Mouse (Mus musculus): Measurements from ENCODE around the gene Rarg.

Gene Rarg

DNA sequence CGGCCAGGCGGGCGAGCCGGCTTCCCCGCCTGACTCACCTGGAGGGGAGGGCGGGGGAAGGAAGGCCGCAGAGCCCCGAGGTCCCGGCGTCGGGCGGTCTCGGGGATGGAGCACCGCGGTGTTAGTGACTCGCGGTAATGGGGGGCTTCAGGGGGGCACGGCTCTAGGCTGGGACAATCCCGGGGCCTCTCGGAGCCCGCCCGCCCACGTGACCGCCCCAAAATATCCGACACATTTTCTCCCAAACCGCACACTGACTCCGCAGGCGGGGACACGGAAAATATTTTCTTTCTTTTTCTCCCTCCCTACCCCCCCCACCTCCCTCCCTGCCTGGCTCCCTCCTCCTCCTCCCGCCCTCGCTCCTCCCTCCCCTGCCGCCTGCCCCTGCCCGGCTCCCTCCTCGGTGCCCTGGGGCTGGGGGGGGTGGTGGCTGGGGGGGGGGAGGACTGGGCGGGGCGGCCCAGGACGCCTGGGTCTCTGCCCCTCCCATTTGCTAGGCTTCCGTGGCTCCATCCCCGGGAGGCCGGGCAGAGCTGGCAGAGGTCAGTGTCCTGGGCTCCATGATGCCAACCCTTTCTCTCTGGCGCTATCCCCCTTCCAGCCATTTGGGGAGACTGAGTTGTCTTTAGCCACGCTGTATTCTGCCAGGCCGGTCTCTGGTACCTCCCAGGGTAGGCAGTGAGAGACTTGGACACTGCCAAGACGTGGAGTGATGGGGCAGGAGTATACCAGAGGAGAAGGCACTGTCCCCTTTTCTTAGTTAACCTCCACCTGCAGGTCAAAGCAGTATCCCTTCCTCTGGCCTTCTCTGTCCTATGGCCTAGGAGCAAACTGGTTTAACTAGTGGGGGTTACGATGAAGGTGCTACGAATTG is at the start of gene Rarg:
Rarg (minus strand) TSS at position 316 of the 874 bp plus-strand sequence.
- in situ Hi-C loops (cut with MboI; ENCODE audit: low pct_unique_long_range_greater_than_20kb in 1 of 2, low sequenced_read_pairs in 2 of 2, unreplicated experiment in 1 of 2) = no loop called here

DNA sequence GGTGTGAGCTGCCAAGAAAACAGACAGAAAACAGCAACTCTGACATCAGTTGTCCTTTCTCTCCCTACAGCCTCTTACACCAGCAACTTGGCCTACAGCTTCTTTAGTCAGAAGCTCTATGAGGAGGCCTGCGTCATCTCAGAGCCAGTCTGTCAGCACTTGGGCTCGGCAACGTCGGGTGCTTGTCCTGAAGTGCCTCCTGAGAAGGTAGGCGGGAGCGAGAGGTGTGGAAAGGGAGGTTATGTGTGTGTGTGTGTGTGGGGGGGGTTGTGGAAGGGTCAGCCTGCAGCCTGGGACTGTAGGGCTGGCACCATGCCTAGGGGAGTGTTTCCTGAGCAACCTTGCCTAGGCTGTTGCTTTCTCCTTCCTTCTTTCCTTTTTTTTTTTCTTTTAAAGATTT is 45.2 kb upstream of the Rarg start:
- in situ Hi-C loops (cut with MboI; ENCODE audit: low pct_unique_long_range_greater_than_20kb in 1 of 2, low sequenced_read_pairs in 2 of 2, unreplicated experiment in 1 of 2) = no loop called here

DNA sequence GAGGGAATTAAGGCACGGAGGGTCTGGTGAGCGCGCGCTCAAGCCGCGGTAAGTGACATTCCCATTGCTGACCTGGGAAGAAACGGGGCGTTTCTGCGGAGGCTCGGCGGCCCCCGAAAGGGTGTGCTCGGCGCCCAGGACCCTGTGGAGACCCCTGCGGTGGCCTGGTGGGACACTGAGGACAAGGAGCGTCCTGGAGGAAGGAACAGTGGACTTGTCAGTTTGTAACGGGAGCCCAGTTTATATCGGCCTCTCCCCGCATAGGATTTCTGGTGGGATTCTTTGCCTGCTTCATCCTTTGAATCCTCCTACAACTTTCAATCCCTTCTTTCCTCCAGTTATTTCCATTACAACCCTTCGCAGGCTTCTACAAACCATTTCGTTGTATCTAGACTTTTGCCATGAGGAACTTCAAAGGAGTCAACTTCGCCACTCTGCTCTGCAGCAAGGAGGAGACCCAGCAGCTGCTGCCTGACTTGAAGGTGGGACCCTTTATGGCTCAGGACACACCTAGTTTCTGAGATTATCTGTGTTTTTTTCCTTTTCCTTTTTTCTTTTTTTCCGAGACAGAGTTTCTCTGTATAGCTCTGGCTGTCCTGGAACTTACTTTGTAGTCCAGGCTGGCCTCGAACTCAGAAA is 39.2 kb upstream of the Rarg start:
- in situ Hi-C loops (cut with MboI; ENCODE audit: low pct_unique_long_range_greater_than_20kb in 1 of 2, low sequenced_read_pairs in 2 of 2, unreplicated experiment in 1 of 2) = no loop called here

DNA sequence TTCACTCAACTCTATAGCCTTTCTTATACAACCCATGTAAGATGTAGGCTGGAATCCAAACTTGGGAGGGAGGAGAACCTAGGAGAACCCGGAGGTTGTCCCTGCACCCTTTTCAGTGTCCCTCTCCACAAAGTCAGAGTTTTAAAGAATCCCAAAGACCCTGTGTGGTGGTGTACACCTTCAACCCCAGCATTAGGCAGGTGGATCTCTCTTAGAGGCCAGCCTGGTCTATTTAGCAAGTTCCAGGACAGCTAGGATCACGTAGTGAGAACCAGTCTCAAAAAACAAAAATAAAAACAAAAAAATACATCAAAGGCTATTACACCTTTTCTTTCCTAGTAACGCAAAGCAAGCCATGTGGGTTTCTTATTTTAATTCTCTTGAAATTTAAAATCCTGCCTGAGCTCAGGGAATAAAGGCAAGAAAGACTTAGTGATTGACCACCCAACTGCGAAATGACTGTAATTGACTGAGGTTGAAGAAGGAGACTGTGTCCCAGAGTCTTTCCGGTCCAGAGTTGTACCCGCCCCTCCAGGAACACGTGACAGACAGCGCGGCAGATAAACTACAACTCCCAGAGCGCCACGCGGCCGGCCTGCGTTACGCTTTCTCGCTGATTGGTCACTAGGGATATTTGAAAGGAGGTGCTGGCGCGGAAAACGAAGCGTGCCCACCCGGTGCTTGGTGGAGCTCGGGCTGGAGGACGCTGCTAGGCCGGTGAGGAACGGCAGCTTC is 38.5 kb upstream of the Rarg start, which contains the start of gene Espl1:
Espl1 (plus strand) TSS at position 634 of the 735 bp plus-strand sequence.
- in situ Hi-C loops (cut with MboI; ENCODE audit: low pct_unique_long_range_greater_than_20kb in 1 of 2, low sequenced_read_pairs in 2 of 2, unreplicated experiment in 1 of 2) = no loop called here

DNA sequence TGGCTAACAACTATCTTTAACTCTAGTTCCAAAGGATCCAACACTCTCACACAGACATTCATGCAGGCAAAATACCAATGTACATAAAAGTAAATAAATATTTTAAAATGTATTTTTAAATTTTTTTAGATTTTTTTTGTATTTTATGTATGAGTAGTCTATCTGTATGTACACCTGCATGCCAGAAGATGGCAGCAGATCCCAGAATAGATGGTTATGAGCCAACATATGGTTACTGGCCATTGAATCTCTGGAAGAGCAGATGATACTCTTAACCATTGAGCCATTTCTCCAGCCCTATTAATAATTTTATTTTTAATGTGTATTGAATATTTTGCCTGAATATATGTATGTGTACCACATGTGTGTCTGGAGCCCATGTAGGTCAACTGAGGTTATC is 30.1 kb upstream of the Rarg start:
- in situ Hi-C loops (cut with MboI; ENCODE audit: low pct_unique_long_range_greater_than_20kb in 1 of 2, low sequenced_read_pairs in 2 of 2, unreplicated experiment in 1 of 2) = no loop called here

DNA sequence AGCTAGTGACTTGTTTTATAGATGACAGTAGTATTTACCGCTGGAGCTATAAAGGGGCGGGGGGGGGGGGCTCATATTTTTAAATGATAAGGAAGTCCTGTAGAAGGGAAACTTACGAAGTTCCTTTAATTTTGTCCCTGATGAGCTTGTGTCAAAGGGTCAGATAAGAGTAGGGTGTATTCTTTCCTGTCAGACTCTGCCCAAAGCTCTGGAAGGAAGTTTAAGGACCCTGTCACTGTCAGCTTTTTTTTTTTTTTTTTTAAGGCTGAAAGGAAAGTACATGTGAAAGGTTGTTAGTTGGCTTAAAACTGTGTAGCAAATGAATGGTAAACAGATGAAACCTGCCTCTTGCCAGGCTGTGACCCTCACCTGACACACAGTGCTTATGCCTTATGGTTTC is 26.3 kb upstream of the Rarg start:
- in situ Hi-C loops (cut with MboI; ENCODE audit: low pct_unique_long_range_greater_than_20kb in 1 of 2, low sequenced_read_pairs in 2 of 2, unreplicated experiment in 1 of 2) = no loop called here

DNA sequence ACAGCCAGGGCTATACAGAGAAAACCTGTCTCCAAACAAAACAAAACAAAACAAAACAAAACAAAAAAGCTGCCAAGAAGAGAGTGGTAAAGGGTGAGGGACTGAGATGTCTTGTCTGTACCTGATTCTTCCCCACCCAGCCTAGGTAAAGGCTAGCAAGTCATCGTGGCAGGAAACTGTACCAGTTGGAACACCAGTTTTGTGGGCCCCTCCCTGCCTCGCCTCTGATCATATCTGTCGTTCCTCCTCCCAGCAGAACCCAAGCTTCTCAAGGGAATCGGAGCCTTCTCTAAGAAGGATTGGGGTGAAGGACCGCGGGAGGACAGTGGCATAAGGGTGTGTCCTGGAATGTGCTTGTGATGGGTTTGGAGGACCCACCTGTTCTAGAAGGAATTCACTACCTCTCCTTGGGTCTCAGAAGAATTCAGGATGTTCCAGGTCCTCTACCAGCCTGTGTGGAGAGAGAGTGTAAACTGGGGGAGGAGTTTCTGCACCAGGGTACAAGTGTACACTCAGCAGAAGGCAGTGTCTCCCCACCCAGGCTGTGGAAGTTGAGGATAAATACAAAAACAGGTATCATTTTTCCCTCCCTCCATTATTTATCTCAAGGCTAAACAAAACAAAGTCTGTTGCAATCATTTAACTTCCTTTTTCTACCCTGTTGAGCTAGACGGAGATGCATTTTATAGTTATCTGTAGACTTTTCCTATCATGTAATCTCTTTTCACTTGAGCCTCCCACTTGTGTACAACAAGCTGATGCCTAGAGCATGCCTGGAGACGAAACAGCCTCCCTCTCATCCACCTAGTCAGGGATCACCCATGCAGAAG is 25.4 kb upstream of the Rarg start:
- in situ Hi-C loops (cut with MboI; ENCODE audit: low pct_unique_long_range_greater_than_20kb in 1 of 2, low sequenced_read_pairs in 2 of 2, unreplicated experiment in 1 of 2) = no loop called here

DNA sequence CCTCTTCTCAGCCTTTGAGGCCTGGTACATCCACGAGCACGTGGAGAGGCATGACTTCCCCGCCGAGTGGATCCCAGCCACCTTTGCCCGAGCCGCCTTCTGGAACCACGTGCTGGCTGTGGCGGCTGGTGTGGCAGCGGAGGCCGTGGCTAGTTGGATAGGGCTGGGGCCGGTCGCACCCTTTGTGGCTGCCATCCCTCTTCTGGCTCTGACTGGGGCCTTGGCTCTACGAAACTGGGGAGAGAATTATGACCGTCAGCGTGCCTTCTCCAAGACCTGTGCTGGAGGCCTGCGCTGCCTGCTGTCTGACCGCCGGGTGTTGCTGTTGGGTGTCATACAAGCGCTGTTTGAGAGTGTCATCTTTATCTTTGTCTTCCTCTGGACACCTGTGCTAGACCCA is 23.3 kb upstream of the Rarg start:
- in situ Hi-C loops (cut with MboI; ENCODE audit: low pct_unique_long_range_greater_than_20kb in 1 of 2, low sequenced_read_pairs in 2 of 2, unreplicated experiment in 1 of 2) = no loop called here

DNA sequence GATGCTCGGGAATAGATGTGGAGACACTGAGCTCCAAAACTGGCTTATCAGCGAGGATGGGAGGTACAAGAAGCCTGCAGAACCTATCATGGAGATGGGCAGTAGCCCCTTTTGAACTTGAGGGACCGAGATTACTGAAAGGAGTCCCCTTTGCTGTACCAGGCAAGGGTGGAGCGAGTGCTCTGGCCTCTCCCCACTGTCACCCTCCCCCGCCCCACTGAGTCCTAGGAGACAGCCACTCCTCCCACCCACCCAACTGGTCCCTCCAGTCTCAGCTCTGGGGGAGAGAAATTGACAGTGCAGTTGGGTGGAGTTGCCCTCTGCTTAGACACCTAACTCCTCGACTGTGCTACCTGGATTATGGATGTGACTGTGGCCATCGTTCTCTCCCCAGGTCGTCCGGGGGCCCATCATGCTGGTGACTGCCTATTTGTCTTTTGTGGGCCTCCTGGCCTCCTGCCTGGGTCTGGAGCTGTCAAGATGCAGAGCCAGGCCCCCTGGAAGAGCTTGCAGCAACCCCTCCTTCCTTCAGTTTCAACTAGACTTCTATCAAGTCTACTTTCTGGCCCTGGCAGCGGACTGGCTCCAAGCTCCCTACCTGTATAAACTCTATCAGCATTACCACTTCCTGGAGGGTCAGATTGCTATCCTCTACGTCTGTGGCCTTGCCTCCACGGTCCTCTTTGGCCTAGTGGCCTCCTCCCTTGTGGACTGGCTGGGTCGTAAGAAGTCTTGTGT is 22.6 kb upstream of the Rarg start:
- in situ Hi-C loops (cut with MboI; ENCODE audit: low pct_unique_long_range_greater_than_20kb in 1 of 2, low sequenced_read_pairs in 2 of 2, unreplicated experiment in 1 of 2) = no loop called here

DNA sequence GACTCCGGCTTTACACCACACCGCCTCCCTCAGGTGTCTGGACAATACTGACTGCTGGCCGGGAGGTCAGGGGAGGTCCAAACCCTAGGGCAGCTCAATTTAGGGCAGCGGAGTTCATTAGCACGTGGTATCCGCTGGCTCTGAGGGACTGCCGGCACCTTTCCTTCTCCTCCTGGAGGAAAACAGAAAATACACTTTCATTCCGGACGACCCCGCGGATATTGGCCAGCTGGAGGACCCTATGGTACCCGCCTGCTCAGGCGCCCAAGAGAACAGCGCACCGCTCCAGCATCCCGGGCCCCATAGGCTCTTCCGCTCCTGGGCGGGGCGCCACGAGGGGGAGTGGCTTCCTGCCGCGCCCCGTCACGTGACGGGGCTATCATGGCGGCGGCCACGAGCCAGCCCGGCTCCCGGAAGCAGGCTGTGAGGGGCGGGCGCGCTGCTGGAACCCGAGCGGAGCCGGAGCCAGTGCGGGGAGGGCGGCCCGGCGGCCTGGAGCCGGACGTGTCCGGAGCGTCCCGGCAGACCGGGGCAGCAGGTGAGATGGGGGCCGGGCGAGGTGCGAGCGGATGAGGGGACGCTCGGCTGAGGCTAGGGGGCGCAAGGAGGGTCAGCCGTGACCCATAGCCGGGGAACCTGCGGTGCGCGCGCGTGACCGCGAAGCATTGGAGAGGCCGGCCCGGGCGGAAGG is 21.9 kb upstream of the Rarg start, which contains the start of gene Mfsd5:
Mfsd5 (plus strand) TSS at position 363 of the 691 bp plus-strand sequence.
- in situ Hi-C loops (cut with MboI; ENCODE audit: low pct_unique_long_range_greater_than_20kb in 1 of 2, low sequenced_read_pairs in 2 of 2, unreplicated experiment in 1 of 2) = no loop called here

DNA sequence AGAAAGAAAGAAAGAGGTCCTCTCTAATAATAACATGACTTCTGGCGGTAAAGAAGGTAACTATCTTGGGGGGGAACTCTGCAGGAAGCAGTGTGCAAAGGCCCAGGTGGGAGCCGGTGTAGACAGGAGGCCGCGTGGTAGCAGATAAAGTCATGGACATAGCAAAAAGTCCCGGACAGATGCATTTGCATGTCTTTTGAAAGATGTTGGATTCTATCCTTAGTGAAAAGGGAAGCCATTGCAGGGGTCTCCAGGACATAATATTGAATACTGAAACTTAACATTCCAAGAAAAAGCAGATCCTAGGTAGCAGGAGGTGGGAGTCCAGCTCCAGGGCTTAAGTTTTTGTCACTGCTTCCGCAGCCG is 21.4 kb upstream of the Rarg start:
- in situ Hi-C loops (cut with MboI; ENCODE audit: low pct_unique_long_range_greater_than_20kb in 1 of 2, low sequenced_read_pairs in 2 of 2, unreplicated experiment in 1 of 2) = no loop called here

DNA sequence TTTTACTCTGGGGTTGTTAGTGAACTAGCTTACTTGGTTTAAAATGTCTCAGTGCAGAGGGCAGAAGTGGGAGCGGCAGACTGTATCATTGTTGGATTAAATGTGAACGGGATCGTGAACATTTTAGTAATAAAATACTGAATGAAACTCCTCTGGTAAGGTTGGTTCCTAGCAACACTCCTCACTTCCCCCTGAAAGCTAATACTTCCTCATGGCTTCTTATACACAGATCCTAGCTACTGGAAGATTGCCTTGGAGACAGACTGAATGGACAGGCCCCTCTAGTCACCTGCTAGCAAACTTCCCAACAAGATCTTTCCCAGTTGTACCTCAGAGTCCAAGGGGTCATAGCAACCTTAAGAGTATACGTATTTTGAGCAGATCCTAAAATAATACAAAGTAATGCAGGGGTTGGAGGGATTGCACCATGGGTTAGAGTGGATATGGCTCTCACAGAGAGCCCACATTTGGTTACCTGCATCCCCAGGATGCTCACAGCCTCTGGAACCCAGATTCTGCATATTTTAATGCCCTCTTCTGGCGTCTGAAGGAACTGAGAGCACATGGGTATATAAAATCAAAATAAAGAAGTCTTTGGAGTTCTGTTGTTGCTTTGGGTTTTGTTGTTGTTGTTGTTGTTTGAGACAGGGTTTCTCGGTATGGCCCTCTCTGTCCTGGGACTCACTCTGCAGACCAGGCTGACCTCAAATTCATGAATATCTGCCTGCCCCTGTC is 16.8 kb upstream of the Rarg start:
- in situ Hi-C loops (cut with MboI; ENCODE audit: low pct_unique_long_range_greater_than_20kb in 1 of 2, low sequenced_read_pairs in 2 of 2, unreplicated experiment in 1 of 2) = loop anchor here in 1 of 2 experiments (5.0 kb wide), 1 partner anchor 37 kb away; no protein-coding TSS in a partner anchor

DNA sequence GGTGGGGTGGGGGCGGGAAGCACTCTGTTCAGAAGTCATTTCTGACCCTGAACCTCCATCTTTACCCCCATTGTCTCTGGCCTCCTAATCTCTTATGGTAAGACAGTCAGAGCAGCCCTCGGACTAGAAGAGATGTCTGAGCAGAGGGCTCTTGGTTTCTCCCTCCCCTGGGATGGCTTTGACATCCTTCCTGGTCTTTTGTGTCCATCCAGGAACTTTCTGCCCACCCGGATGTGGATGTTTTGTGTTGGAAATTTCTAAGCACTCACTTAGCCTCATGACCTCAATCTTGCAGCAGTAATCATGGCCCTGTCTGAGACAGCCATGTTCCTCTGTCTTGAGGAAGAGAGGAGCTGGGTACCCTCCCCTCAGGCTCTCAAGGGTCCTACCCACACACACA is 14.1 kb upstream of the Rarg start:
- in situ Hi-C loops (cut with MboI; ENCODE audit: low pct_unique_long_range_greater_than_20kb in 1 of 2, low sequenced_read_pairs in 2 of 2, unreplicated experiment in 1 of 2) = loop anchor here in 1 of 2 experiments (5.0 kb wide), 1 partner anchor 34 kb away; no protein-coding TSS in a partner anchor

DNA sequence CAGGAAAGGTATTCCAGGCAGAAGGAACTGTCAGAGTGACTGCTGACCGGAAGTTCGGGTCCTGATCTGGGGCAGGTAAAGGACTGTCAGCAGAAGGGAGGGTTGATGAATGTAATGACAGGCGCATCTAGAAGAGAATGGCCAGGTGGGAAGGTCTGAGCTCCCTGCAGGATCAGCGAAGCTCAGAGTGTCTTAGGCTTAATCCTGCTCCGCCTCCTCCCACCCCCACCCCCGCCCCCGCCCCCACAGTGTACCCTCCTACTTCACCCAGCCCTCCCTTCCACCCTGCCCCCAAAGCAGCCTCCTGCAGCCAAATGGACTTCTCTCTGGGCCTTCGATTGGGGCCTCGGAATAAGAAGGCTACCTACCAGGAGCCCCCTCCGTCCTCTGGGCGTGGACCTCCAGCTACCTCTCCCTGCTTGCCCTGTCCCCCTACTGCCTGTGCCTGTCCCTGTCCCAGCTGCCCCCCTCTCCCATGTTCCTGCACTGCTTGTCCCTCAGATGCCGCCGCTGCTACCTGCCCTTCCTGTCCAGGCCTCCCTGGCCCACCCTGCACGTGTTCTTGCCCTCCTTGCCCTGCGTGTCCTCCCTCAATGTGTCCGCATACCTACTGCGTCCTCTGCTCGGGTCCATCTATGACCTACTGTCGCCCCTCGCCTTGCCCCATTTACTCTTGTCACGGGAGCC is 13.1 kb upstream of the Rarg start, which contains the start of gene Gm9918:
Gm9918 (plus strand) TSS at position 290 of the 687 bp plus-strand sequence.
- in situ Hi-C loops (cut with MboI; ENCODE audit: low pct_unique_long_range_greater_than_20kb in 1 of 2, low sequenced_read_pairs in 2 of 2, unreplicated experiment in 1 of 2) = loop anchor here in 1 of 2 experiments (5.0 kb wide), 1 partner anchor 33 kb away; no protein-coding TSS in a partner anchor

DNA sequence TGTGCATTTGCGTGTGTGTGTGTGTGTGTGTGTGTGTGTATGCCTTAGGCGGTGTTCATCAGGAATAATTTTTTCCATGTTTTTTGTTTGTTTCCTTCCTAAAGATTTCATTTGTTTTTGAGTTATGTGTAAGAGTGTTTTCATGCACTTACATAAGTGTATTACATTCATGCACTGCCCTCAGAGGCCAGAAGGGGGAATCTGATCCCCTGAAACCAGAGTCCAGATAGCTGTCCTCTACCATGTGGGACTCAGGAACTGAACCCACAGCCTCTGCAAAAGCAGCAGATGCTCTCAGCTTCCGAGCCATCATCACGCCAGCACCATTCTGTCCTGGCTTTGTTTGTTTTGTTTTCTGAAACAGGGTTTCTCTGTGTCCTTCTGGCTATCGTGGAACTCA is 8.2 kb upstream of the Rarg start:
- in situ Hi-C loops (cut with MboI; ENCODE audit: low pct_unique_long_range_greater_than_20kb in 1 of 2, low sequenced_read_pairs in 2 of 2, unreplicated experiment in 1 of 2) = no loop called here

DNA sequence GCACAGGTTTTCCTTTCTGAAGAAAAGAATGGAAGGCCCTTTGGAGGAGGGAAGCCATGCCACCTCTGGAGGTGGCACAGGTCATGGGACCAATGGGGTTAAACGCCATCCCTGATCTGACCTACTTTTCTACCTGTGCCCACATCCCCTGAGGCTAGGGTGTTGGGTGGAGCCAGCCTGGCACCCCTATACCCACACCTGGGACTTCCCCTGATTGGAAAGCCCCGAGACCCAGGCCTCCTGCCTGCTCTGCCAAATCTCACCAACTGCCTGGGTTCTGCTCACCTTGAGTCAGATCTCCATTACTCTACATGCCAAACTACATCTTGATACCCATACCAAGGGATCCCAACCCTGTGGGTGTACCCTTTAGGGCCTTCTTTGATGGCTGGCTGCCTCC is 5.7 kb upstream of the Rarg start:
- in situ Hi-C loops (cut with MboI; ENCODE audit: low pct_unique_long_range_greater_than_20kb in 1 of 2, low sequenced_read_pairs in 2 of 2, unreplicated experiment in 1 of 2) = no loop called here
